Mouse (Mus musculus): ENCODE results near the gene Gje1. TPM values are rescaled to one million over a fixed set of nuclear protein-coding genes. Genes with fewer than 3 reads are reported as not detected.

The Gje1 gene
- polyA plus RNA-seq, 1 experiment from 2014 or later: not detected

- H3K9me3 ChIP-seq (ENCODE audit: control insufficient read depth, low read length): no peaks in the 10 kb centered on the region
- ATAC-seq (ENCODE audit: low FRiP score, low TSS enrichment) (no peak), DNase-seq (peak; percentile 45)
- peaks cover 17% of the 10 kb centered on the region for H3K4me1 ChIP-seq (ENCODE audit: control insufficient read depth, insufficient read depth, low read length)
- H3K27ac ChIP-seq (replicated peaks; ENCODE audit: low read depth, low read length): peak overlapping the region; percentile 58
- H3K27me3 ChIP-seq (ENCODE audit: control insufficient read depth, insufficient read depth, low read length): no peaks in the 10 kb centered on the region
- peak overlapping the region; percentile 85; the same call in 1 of the 2 replicates for H3K9ac ChIP-seq (replicated peaks; ENCODE audit: low read length)
- 4% methylated on average over 1 of the region's 1 CpGs for WGBS
- no peaks in the 10 kb centered on the region for H3K36me3 ChIP-seq (ENCODE audit: control insufficient read depth, insufficient read depth, low read length)
- H3K4me2 ChIP-seq (ENCODE audit: low read length): peak overlapping the region; percentile 77
- peak overlapping the region; percentile 98 for H3K4me3 ChIP-seq (replicated peaks; ENCODE audit: low read depth, low read length)
These were observed 14.8 kb downstream of the Gje1 start for GRCm38 (mm10) chr10:14703239-14703638.

GRCm38 (mm10) chr10:14690349-14690748, 27.7 kb downstream of the Gje1 start:
- Histone ChIP-seq H3K4me3 (replicated peaks; ENCODE audit: low read depth, low read length) (no peak overlapping the region), H3K27me3 (ENCODE audit: control insufficient read depth, insufficient read depth, low read length) (no peaks in the 10 kb centered on the region), H3K9me3 (ENCODE audit: control insufficient read depth, low read length) (no peaks in the 10 kb centered on the region), H3K36me3 (ENCODE audit: control insufficient read depth, insufficient read depth, low read length) (peaks cover 14% of the 10 kb centered on the region; the same call in 1 of the 2 replicates), H3K4me1 (ENCODE audit: control insufficient read depth, insufficient read depth, low read length) (no peaks in the 10 kb centered on the region), H3K9ac (replicated peaks; ENCODE audit: low read length) (no peak overlapping the region), H3K4me2 (ENCODE audit: low read length) (no peak overlapping the region), H3K27ac (replicated peaks; ENCODE audit: low read depth, low read length) (no peak overlapping the region)
- 52% methylated on average over 3 of the region's 3 CpGs for WGBS
- ATAC-seq (ENCODE audit: low FRiP score, low TSS enrichment) (no peak), DNase-seq (no peak)

GRCm38 (mm10) chr10:14688785-14689442, 29.1 kb downstream of the Gje1 start:
- Histone ChIP-seq H3K27ac (replicated peaks; ENCODE audit: low read depth, low read length) (no peak overlapping the region), H3K36me3 (ENCODE audit: control insufficient read depth, insufficient read depth, low read length) (peaks cover 14% of the 10 kb centered on the region; the same call in 1 of the 2 replicates), H3K27me3 (ENCODE audit: control insufficient read depth, insufficient read depth, low read length) (no peaks in the 10 kb centered on the region), H3K9ac (replicated peaks; ENCODE audit: low read length) (no peak overlapping the region), H3K4me2 (ENCODE audit: low read length) (no peak overlapping the region), H3K4me1 (ENCODE audit: control insufficient read depth, insufficient read depth, low read length) (no peaks in the 10 kb centered on the region), H3K9me3 (ENCODE audit: control insufficient read depth, low read length) (no peaks in the 10 kb centered on the region), H3K4me3 (replicated peaks; ENCODE audit: low read depth, low read length) (no peak overlapping the region)
- 96% methylated on average over 6 of the region's 6 CpGs for WGBS
- ATAC-seq (ENCODE audit: low FRiP score, low TSS enrichment): no peak
- DNase-seq: no peak

- DNase-seq (no peak), ATAC-seq (ENCODE audit: low FRiP score, low TSS enrichment) (no peak)
- Histone ChIP-seq H3K27me3 (ENCODE audit: control insufficient read depth, insufficient read depth, low read length) (no peaks in the 10 kb centered on the region), H3K9ac (replicated peaks; ENCODE audit: low read length) (no peak overlapping the region), H3K36me3 (ENCODE audit: control insufficient read depth, insufficient read depth, low read length) (peaks cover 17% of the 10 kb centered on the region; the same call in 1 of the 2 replicates), H3K4me3 (replicated peaks; ENCODE audit: low read depth, low read length) (no peak overlapping the region), H3K27ac (replicated peaks; ENCODE audit: low read depth, low read length) (no peak overlapping the region), H3K9me3 (ENCODE audit: control insufficient read depth, low read length) (no peaks in the 10 kb centered on the region), H3K4me1 (ENCODE audit: control insufficient read depth, insufficient read depth, low read length) (no peaks in the 10 kb centered on the region), H3K4me2 (ENCODE audit: low read length) (no peak overlapping the region)
- WGBS: 100% methylated on average over 1 of the region's 1 CpGs
These were observed 32.4 kb downstream of the Gje1 start for GRCm38 (mm10) chr10:14685663-14686062.

GRCm38 (mm10) chr10:14666147-14666546, 51.9 kb downstream of the Gje1 start:
- Histone ChIP-seq H3K4me1 (ENCODE audit: control insufficient read depth, insufficient read depth, low read length) (no peaks in the 10 kb centered on the region), H3K9me3 (ENCODE audit: control insufficient read depth, low read length) (no peaks in the 10 kb centered on the region), H3K9ac (replicated peaks; ENCODE audit: low read length) (no peak overlapping the region), H3K27ac (replicated peaks; ENCODE audit: low read depth, low read length) (no peak overlapping the region), H3K4me2 (ENCODE audit: low read length) (no peak overlapping the region), H3K27me3 (ENCODE audit: control insufficient read depth, insufficient read depth, low read length) (no peaks in the 10 kb centered on the region), H3K4me3 (replicated peaks; ENCODE audit: low read depth, low read length) (no peak overlapping the region), H3K36me3 (ENCODE audit: control insufficient read depth, insufficient read depth, low read length) (peaks cover 33% of the 10 kb centered on the region)
- no peak for DNase-seq
- 96% methylated on average over 2 of the region's 2 CpGs for WGBS
- ATAC-seq (ENCODE audit: low FRiP score, low TSS enrichment): no peak

Other genes starting within 250 kb of the Gje1 start
- 1.3 and 2.0 TPM in 2 replicates for gene Adgrg6, start 172.6 kb downstream of the Gje1 start, polyA plus RNA-seq (2014; fragmentation: Nextera tagmentation; extraction: Ambion mirVana)
- gene Vta1, start 12.7 kb downstream of the Gje1 start, polyA plus RNA-seq (2014; fragmentation: Nextera tagmentation; extraction: Ambion mirVana): 217 and 224 TPM in 2 replicates
- 1.4 and 2.3 TPM in 2 replicates for gene Nmbr, start 12.6 kb downstream of the Gje1 start, polyA plus RNA-seq (2014; fragmentation: Nextera tagmentation; extraction: Ambion mirVana)

Measured in midbrain, embryonic 14.5 days (tissue).